Mouse (Mus musculus) heart, embryonic 14.5 days (tissue): ENCODE results near the gene Pkp4. TPM values are rescaled to one million over a fixed set of nuclear protein-coding genes. Genes with fewer than 3 reads are reported as not detected.

Experiments
- ATAC-seq: fragments of 200-750 bp; cut with Nextera tagmentation; 2 replicates; pipeline ENCODE4 v1.8.0; 2017; ENCODE audit warnings: low read depth, moderate TSS enrichment; ENCODE audit not compliant: insufficient number of reproducible peaks, insufficient read depth, low FRiP score
- H3K27ac ChIP-seq, 2 experiments: fragments of 200-500 bp in 1 of 2; fragments of 300-500 bp in 1 of 2; sonication (generic) in 1 of 2; replicated peaks in 1 of 2; 2 replicates each; pipeline ENCODE4 v1.5.1; 2012 to 2014; ENCODE audit warnings: low read depth in 2 of 2, low read length in 2 of 2, control low read depth in 1 of 2, mild to moderate bottlenecking in 1 of 2, mixed read lengths in 1 of 2; ENCODE audit not compliant: control insufficient read depth in 1 of 2, insufficient read depth in 1 of 2
- H3K27me3 ChIP-seq: fragments of 300-500 bp; sonication (generic); 2 replicates; pipeline ENCODE4 v1.6.1; 2014; ENCODE audit warnings: mild to moderate bottlenecking, low read length, control low read depth; ENCODE audit not compliant: control insufficient read depth, insufficient read depth
- H3K36me3 ChIP-seq: fragments of 300-500 bp; sonication (generic); 2 replicates; pipeline ENCODE4 v1.6.1; 2014; ENCODE audit warnings: mild to moderate bottlenecking, control low read depth, low read length, mixed read lengths; ENCODE audit not compliant: control insufficient read depth, insufficient read depth
- H3K4me1 ChIP-seq, 2 experiments: fragments of 200-500 bp in 1 of 2; fragments of 300-500 bp in 1 of 2; sonication (generic) in 1 of 2; 2 replicates each; pipeline ENCODE4 v1.6.1; 2012 to 2014; ENCODE audit warnings: low read length in 2 of 2, control low read depth in 1 of 2, mixed read lengths in 1 of 2; ENCODE audit not compliant: control insufficient read depth in 2 of 2, insufficient read depth in 2 of 2
- H3K4me2 ChIP-seq: fragments of 300-500 bp; sonication (generic); 2 replicates; pipeline ENCODE4 v1.6.1; 2014; ENCODE audit warnings: mild to moderate bottlenecking, low read length
- H3K4me3 ChIP-seq, 2 experiments: fragments of 200-500 bp in 1 of 2; fragments of 300-500 bp in 1 of 2; sonication (generic) in 1 of 2; 2 replicates each; pipeline ENCODE4 v1.5.1; 2012 to 2014; ENCODE audit warnings: low read length in 2 of 2, mild to moderate bottlenecking in 2 of 2, control low read depth in 1 of 2, low read depth in 1 of 2, moderate library complexity in 1 of 2; ENCODE audit not compliant: control insufficient read depth in 1 of 2, insufficient read depth in 1 of 2
- H3K9ac ChIP-seq: fragments of 300-500 bp; sonication (generic); 2 replicates; pipeline ENCODE4 v1.6.1; 2014; ENCODE audit warnings: mild to moderate bottlenecking, low read length
- H3K9me3 ChIP-seq: fragments of 300-500 bp; sonication (generic); 2 replicates; pipeline ENCODE4 v1.6.1; 2016; ENCODE audit warnings: low read length, control low read depth; ENCODE audit not compliant: control insufficient read depth
- WGBS: fragments of 180-500 bp; shearing (Covaris S2); extraction: QIAGEN DNeasy Blood & Tissue Kit; methylation state at CpG from one replicate; pipeline ENCODE4 v1.1.7; 2014; 5-methylcytosine and 5-hydroxymethylcytosine counted together
- polyA plus RNA-seq: library from polyadenylated mRNA; unstranded; fragments of >200 nt; fragmentation: Nextera tagmentation; extraction: Ambion mirVana; gene quantifications from 2 replicates; pipeline ENCODE4 v1.2.1, GENCODE M21; 2014

Pkp4 gene
- polyA plus RNA-seq, 1 experiment from 2014 or later, result 54.8 TPM

DNA sequence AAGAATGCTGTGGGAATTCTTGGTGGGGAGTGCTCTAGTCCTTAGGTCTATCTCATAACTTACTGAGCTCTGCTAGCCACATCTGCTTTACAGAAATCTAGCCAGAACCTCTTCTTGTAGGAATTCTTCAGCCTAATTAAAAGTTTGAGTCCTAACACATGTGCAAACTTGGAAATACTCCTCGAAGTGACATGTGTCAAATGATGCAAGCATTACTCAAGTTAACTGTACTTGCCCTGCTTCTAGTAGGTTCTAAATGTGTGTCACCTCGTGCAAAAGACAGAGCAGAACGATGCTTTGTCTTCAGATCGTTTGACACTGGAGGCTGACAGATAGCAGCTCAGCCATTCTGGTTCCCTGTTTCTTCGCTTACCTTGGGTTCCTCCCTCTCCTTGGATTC, 32.5 kb downstream of the Pkp4 start:
- Histone ChIP-seq H3K4me1 (peaks cover 29 to 58% of the 10 kb centered on the region in 2 experiments), H3K9ac (no peak overlapping the region), H3K36me3 (no peaks in the 10 kb centered on the region), H3K4me3 (no peak overlapping the region), H3K27ac (no peak overlapping the region), H3K27me3 (no peaks in the 10 kb centered on the region), H3K4me2 (no peak overlapping the region), H3K9me3 (no peaks in the 10 kb centered on the region)
- 40% methylated on average over 5 of the region's 5 CpGs for WGBS
- ATAC-seq, result no peak

DNA sequence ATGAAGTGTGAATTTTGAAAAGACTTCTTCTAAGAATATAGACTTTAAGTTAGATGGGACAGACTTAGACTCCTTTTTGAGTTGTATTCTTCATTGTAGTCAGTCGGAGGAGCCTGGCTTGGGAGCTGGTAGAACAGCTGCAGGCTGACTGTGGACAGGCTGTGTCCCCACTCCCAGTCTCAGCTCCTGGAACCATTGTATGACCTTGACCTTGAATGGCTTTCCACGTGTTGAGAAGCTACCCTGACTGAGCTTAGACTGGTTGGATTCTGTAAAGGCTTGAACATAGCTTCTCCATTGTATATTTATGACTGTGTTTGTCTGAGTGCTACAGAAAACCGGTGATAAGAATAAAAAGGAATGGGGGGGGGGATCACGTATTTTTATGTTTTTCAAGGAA, 36.5 kb downstream of the Pkp4 start:
- H3K9ac ChIP-seq, result no peak overlapping the region
- H3K9me3 ChIP-seq, result no peaks in the 10 kb centered on the region
- H3K4me2 ChIP-seq, result no peak overlapping the region
- H3K27me3 ChIP-seq, result no peaks in the 10 kb centered on the region
- 72% methylated on average over 4 of the region's 4 CpGs for WGBS
- no peak for ATAC-seq
- H3K4me1 ChIP-seq, result peaks cover 13 to 51% of the 10 kb centered on the region in 2 experiments
- no peak overlapping the region for H3K4me3 ChIP-seq
- no peak overlapping the region for H3K27ac ChIP-seq
- H3K36me3 ChIP-seq, result no peaks in the 10 kb centered on the region

DNA sequence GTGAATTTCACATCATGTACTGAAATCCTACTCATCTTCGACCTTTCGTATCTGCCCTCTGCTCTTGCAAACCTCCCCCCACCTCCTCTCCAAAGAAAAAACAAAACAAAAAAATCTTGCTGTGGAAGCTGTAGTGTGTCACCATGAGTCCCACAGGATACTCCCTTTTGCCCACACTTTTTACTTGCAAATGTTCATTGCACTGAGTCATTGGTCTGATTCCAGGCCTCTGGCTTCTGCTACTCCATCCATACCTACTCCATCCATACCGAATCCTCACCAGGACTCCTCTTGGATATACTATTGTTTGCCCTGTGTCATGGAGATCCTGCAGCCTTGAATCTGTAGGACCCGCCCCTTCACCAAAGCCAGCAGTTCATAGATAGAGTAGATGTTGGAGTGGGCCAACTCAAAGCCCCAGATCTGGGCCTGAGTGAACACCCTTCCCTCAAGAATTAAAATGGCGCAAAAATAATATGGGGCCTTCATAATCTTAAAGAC, 38.9 kb downstream of the Pkp4 start:
- Histone ChIP-seq H3K9ac (no peak overlapping the region), H3K27ac (no peak overlapping the region), H3K4me2 (no peak overlapping the region), H3K4me1 (peaks cover 22 to 50% of the 10 kb centered on the region in 2 experiments), H3K9me3 (no peaks in the 10 kb centered on the region), H3K36me3 (no peaks in the 10 kb centered on the region), H3K27me3 (no peaks in the 10 kb centered on the region), H3K4me3 (no peak overlapping the region)
- ATAC-seq, result no peak
- WGBS, result 90% methylated on average over 5 of the region's 5 CpGs

GRCm38 (mm10) chr2:59200511-59200910, 39.9 kb downstream of the Pkp4 start:
- no peaks in the 10 kb centered on the region for H3K27me3 ChIP-seq
- no peaks in the 10 kb centered on the region for H3K9me3 ChIP-seq
- H3K9ac ChIP-seq, result no peak overlapping the region; the same call in 1 of the 2 replicates
- no peak overlapping the region for H3K4me2 ChIP-seq
- H3K27ac ChIP-seq, result peak overlapping the region; percentile 4 to 20; a peak in 2 of 4 replicates
- peaks cover 22 to 48% of the 10 kb centered on the region in 2 experiments for H3K4me1 ChIP-seq
- H3K4me3 ChIP-seq, result no peak overlapping the region
- no peak for ATAC-seq
- 78% methylated on average over 3 of the region's 3 CpGs for WGBS
- no peaks in the 10 kb centered on the region for H3K36me3 ChIP-seq

GRCm38 (mm10) chr2:59202930-59203329, 42.3 kb downstream of the Pkp4 start:
- H3K36me3 ChIP-seq, result no peaks in the 10 kb centered on the region
- no peak for ATAC-seq
- H3K9ac ChIP-seq, result no peak overlapping the region
- no peak overlapping the region; the same call in 1 of the 2 replicates for H3K4me2 ChIP-seq
- H3K27ac ChIP-seq, result peak overlapping the region; percentile 68 to 70
- no peaks in the 10 kb centered on the region for H3K9me3 ChIP-seq
- H3K4me3 ChIP-seq, result no peak overlapping the region
- 24% methylated on average over 5 of the region's 5 CpGs for WGBS
- no peaks in the 10 kb centered on the region for H3K27me3 ChIP-seq
- H3K4me1 ChIP-seq, result peaks cover 24 to 56% of the 10 kb centered on the region in 2 experiments

GRCm38 (mm10) chr2:59203627-59204425, 43.2 kb downstream of the Pkp4 start:
- peaks cover 27 to 63% of the 10 kb centered on the region in 2 experiments for H3K4me1 ChIP-seq
- no peaks in the 10 kb centered on the region for H3K27me3 ChIP-seq
- no peak overlapping the region for H3K9ac ChIP-seq
- peak overlapping the region; percentile 68 to 70 for H3K27ac ChIP-seq
- H3K9me3 ChIP-seq, result no peaks in the 10 kb centered on the region
- no peak overlapping the region; the same call in 1 of the 2 replicates for H3K4me2 ChIP-seq
- no peaks in the 10 kb centered on the region for H3K36me3 ChIP-seq
- no peak overlapping the region for H3K4me3 ChIP-seq
- WGBS, result 61% methylated on average over 3 of the region's 3 CpGs
- ATAC-seq, result no peak

GRCm38 (mm10) chr2:59205092-59205491, 44.4 kb downstream of the Pkp4 start:
- H3K4me1 ChIP-seq, result peaks cover 27 to 65% of the 10 kb centered on the region in 2 experiments
- H3K36me3 ChIP-seq, result no peaks in the 10 kb centered on the region
- H3K4me3 ChIP-seq, result no peak overlapping the region
- H3K9me3 ChIP-seq, result no peaks in the 10 kb centered on the region
- no peak overlapping the region for H3K27ac ChIP-seq
- no peak for ATAC-seq
- no peak overlapping the region for H3K9ac ChIP-seq
- 88% methylated on average over 9 of the region's 9 CpGs for WGBS
- no peaks in the 10 kb centered on the region for H3K27me3 ChIP-seq
- H3K4me2 ChIP-seq, result no peak overlapping the region
